Mouse (Mus musculus) lung, embryonic 14.5 days (tissue): ENCODE data around the gene Hba-x. TPM values are rescaled to one million over a fixed set of nuclear protein-coding genes. Genes with fewer than 3 reads are reported as not detected.

ENCODE experiments used
- ATAC-seq: fragments of 200-750 bp; cut with Nextera tagmentation; 2 replicates; pipeline ENCODE4 v1.8.0; 2017; ENCODE audit warnings: mild to moderate bottlenecking, moderate TSS enrichment, moderate library complexity; ENCODE audit not compliant: insufficient read depth
- DNase-seq: peaks from one replicate; pipeline ENCODE4 v3.0.0-alpha.2; 2015
- H3K27ac ChIP-seq: fragments of 300-500 bp; sonication (generic); 2 replicates; pipeline ENCODE4 v1.5.1; 2014; ENCODE audit warnings: low read depth, mild to moderate bottlenecking, moderate library complexity
- H3K27me3 ChIP-seq: fragments of 300-500 bp; sonication (generic); 2 replicates; pipeline ENCODE4 v1.6.1; 2014; ENCODE audit warnings: low read length, control low read depth; ENCODE audit not compliant: insufficient read depth
- H3K36me3 ChIP-seq: fragments of 300-500 bp; sonication (generic); 2 replicates; pipeline ENCODE4 v1.6.1; 2014; ENCODE audit warnings: control low read depth; ENCODE audit not compliant: insufficient read depth
- H3K4me1 ChIP-seq: fragments of 300-500 bp; sonication (generic); 2 replicates; pipeline ENCODE4 v1.6.1; 2014; ENCODE audit warnings: antibody characterized with exemption, control low read depth; ENCODE audit not compliant: insufficient read depth
- H3K4me2 ChIP-seq: fragments of 300-500 bp; sonication (generic); 2 replicates; pipeline ENCODE4 v1.6.1; 2014; ENCODE audit warnings: mild to moderate bottlenecking
- H3K4me3 ChIP-seq: fragments of 300-500 bp; sonication (generic); 2 replicates; pipeline ENCODE4 v1.5.1; 2014; ENCODE audit warnings: low read depth, low read length
- H3K9ac ChIP-seq: fragments of 300-500 bp; sonication (generic); 2 replicates; pipeline ENCODE4 v1.6.1; 2014
- H3K9me3 ChIP-seq: fragments of 300-500 bp; sonication (generic); 2 replicates; pipeline ENCODE4 v1.6.1; 2016; ENCODE audit warnings: low read depth, low read length, control low read depth
- CTCF ChIP-seq: IDR thresholded peaks from 2 replicates; pipeline ENCODE4 v1.5.1; 2016; ENCODE audit warnings: antibody characterized with exemption, low read depth
- WGBS: fragments of 180-500 bp; shearing (Covaris S2); extraction: QIAGEN DNeasy Blood & Tissue Kit; methylation state at CpG from one replicate; pipeline ENCODE4 v1.1.7; 2014; 5-methylcytosine and 5-hydroxymethylcytosine counted together
- polyA plus RNA-seq: library from polyadenylated mRNA; unstranded; fragments of >200 nt; fragmentation: Nextera tagmentation; extraction: Ambion mirVana; gene quantifications from 2 replicates; pipeline ENCODE4 v1.2.1, GENCODE M21; 2014

Gene Hba-x
- polyA plus RNA-seq, 1 experiment from 2014 or later = 266 TPM

DNA sequence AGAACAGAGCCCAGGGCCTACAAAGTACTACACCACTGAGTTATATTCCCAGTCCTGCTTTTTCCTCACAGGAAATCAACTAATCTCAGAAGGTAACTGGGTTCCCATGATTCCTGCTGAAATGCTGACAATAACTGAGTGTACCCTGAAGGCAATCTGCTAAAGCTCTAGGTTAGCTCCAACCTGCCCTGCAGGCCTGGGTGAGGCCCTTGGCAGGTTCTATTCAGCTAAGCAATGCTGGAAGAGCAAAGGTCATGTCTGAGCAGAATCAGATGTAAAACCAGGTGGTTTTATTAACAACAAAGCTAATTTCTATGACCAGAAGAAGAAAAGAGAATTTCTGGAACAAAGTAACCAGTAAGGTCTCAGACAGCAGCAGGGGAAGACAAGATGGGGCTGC, 34.8 kb upstream of the Hba-x start:
- no peak overlapping the region for H3K4me3 ChIP-seq
- no peaks in the 10 kb centered on the region for H3K4me1 ChIP-seq
- H3K4me2 ChIP-seq = no peak overlapping the region
- no peak overlapping the region for H3K27ac ChIP-seq
- no peaks in the 10 kb centered on the region for H3K9me3 ChIP-seq
- H3K27me3 ChIP-seq = no peaks in the 10 kb centered on the region
- no peak overlapping the region for H3K9ac ChIP-seq
- DNase-seq = no peak
- ATAC-seq = no peak
- peaks cover 72% of the 10 kb centered on the region for H3K36me3 ChIP-seq
- no peak for TF ChIP-seq CTCF

DNA sequence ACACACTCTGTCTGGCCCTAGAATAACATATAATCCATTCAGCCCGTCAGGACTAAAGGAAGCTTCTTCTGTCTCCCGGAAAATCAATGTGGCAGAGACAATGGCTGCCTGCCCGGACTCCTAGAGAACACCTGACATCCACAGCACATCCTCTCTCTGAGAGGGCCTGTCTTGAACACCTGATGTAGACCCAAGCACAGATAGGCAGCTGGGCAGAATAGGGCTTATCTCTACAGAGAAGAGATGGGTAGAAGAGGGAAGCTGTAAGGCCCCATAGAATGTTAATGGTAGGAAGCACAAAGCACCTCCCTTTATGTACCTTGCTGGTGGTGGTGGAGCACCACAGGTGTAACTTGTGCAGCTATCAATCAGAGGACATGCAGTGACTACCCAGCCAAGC, 34.0 kb upstream of the Hba-x start:
- H3K4me2 ChIP-seq = no peak overlapping the region
- ATAC-seq (no peak), DNase-seq (no peak)
- H3K27ac ChIP-seq = no peak overlapping the region
- H3K36me3 ChIP-seq = peaks cover 72% of the 10 kb centered on the region
- 79% methylated on average over 3 of the region's 3 CpGs for WGBS
- no peaks in the 10 kb centered on the region for H3K27me3 ChIP-seq
- no peaks in the 10 kb centered on the region for H3K4me1 ChIP-seq
- H3K4me3 ChIP-seq = no peak overlapping the region
- H3K9ac ChIP-seq = no peak overlapping the region
- TF ChIP-seq CTCF = no peak
- H3K9me3 ChIP-seq = no peaks in the 10 kb centered on the region

DNA sequence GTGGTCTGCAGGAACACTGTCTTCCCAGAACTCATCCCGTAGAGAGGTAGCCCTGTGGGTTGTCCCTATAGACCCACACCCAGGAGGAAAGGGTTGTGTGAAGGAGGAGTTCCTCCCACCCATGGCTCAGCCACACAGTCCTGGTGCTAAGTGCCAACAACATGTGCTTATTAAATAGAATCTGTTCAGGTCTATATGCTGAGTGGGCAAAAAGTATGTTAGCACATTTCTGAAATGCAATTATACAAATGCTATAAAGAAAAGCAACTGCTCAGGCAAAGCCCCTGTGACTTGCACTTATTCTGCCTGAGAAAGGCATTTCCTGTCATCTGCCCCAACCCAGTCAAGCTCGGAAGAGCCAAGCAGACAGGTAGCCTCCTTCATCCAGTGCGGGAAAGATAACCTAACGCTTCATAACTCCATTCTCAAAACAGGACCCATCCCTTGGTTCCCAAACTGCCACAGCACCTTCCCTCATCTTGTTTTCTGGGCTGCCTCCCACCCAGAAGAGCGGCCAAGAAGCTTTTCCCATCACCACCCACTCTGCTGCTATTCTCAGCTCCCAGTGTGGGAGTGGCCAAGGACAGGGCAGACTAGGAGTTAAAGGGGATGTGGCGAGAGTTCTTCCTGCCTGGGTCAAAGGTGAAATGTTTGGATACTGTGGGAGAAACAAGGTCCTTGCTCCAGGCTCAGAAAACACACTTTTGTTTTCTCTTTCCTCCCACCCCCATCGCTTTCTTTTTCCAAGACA, 32.8 kb upstream of the Hba-x start:
- peaks cover 78% of the 10 kb centered on the region for H3K36me3 ChIP-seq
- no peak overlapping the region for H3K4me3 ChIP-seq
- H3K9ac ChIP-seq = no peak overlapping the region
- TF ChIP-seq CTCF = no peak
- H3K27me3 ChIP-seq = no peaks in the 10 kb centered on the region
- DNase-seq (peak; percentile 24), ATAC-seq (no peak)
- no peaks in the 10 kb centered on the region for H3K9me3 ChIP-seq
- WGBS = 68% methylated on average over 7 of the region's 7 CpGs
- no peak overlapping the region for H3K4me2 ChIP-seq
- peak overlapping the region; percentile 50 for H3K27ac ChIP-seq
- H3K4me1 ChIP-seq = no peaks in the 10 kb centered on the region

DNA sequence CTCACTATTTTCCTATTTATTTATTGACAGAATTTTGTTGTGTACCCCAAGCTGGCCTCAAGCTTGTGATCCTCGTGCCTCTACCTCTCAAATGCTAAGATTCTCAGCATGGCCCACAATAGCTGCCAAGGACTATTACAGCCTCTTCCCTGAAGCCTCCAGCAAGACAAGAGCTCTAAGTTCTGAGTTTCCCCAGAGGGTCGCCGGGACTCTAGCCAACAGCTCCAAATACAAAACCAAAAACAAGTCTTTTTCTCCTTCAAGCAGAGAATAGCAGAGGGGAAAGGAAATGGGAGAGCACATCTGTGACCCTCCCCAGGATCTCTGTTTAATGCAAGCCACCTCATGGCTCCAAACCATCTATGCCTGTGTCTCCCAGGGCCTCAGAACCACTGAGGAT, 32.1 kb upstream of the Hba-x start:
- no peak for TF ChIP-seq CTCF
- 83% methylated on average over 3 of the region's 3 CpGs for WGBS
- H3K4me3 ChIP-seq = no peak overlapping the region
- no peak overlapping the region for H3K9ac ChIP-seq
- no peaks in the 10 kb centered on the region for H3K4me1 ChIP-seq
- peak overlapping the region; percentile 51; the same call in 1 of the 2 replicates for H3K27ac ChIP-seq
- H3K9me3 ChIP-seq = no peaks in the 10 kb centered on the region
- H3K4me2 ChIP-seq = no peak overlapping the region
- ATAC-seq (no peak), DNase-seq (no peak)
- H3K36me3 ChIP-seq = peaks cover 77% of the 10 kb centered on the region
- H3K27me3 ChIP-seq = no peaks in the 10 kb centered on the region

DNA sequence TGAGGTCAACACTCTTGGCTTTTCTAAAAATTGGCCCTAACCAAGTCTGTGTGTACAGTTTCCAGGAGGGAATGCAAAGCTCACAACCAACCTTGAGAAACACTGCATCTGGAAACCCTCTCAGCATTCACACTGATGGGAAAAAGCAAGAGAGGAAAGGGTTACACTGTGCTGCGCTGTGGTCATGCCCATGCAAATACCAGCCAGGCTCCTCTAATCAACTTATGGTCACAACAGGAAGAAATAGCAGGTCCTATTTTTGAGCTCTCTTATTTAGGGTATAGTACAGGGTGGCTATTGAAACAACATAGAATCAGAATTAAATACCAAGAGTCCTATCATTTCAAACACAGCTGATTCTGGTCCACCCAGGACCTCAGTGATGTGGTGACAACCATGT, 31.6 kb upstream of the Hba-x start:
- TF ChIP-seq CTCF = no peak
- H3K4me1 ChIP-seq = no peaks in the 10 kb centered on the region
- no peak overlapping the region for H3K4me3 ChIP-seq
- no peaks in the 10 kb centered on the region for H3K27me3 ChIP-seq
- peaks cover 77% of the 10 kb centered on the region for H3K36me3 ChIP-seq
- H3K27ac ChIP-seq = peak overlapping the region; percentile 51
- H3K9ac ChIP-seq = no peak overlapping the region
- WGBS = 97% methylated on average over 1 of the region's 1 CpGs
- H3K9me3 ChIP-seq = no peaks in the 10 kb centered on the region
- no peak for DNase-seq
- no peak overlapping the region for H3K4me2 ChIP-seq
- ATAC-seq = no peak

DNA sequence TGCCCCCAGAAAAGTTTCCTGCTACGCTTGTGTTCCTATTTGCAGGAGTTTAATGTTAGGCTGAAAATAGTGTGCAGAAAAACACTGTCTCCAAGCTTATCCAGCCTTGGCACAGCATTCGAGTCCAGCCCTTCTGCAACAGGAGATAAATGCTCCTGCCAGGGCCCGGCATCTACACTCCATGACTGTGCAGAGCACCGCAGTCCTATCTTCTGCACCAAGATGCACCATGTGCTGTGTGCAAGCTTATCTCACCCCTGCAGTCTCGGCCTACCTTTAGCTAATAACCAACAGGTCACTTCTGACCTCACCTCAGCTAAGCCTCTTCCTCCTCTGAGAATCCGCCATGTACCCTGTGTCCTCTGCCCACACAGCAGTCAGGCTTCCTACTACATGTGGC, 30.6 kb upstream of the Hba-x start:
- TF ChIP-seq CTCF = no peak
- WGBS = 89% methylated on average over 6 of the region's 6 CpGs
- ATAC-seq = peak; percentile 67; the same call in 1 of the 2 replicates
- Histone ChIP-seq H3K4me3 (no peak overlapping the region), H3K36me3 (peaks cover 76% of the 10 kb centered on the region), H3K27me3 (no peaks in the 10 kb centered on the region), H3K9me3 (no peaks in the 10 kb centered on the region), H3K27ac (peak overlapping the region; percentile 51; the same call in 1 of the 2 replicates), H3K9ac (no peak overlapping the region), H3K4me2 (no peak overlapping the region), H3K4me1 (no peaks in the 10 kb centered on the region)
- DNase-seq = no peak

DNA sequence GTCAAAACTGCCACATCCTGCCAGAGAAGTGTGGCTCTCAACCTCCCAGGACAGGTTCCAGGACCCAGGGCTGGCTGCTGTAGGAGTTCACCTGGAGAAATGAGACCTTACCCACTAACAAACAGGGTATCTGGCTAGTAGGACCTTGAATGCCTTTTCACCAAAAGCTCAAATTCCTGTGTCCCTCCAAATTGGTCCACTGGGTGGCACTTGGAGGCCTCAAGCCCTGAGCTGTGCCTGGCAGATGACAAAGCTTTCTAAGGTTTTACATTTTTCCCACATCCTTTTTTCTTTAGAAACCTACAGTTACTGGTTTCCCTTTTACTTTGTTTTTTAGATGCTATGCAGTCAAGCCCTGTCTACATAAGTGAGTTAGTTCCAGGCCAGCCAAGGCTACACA, 29.1 kb upstream of the Hba-x start:
- Histone ChIP-seq H3K9ac (no peak overlapping the region; the same call in 1 of the 2 replicates), H3K4me3 (no peak overlapping the region), H3K27me3 (no peaks in the 10 kb centered on the region), H3K36me3 (peaks cover 71% of the 10 kb centered on the region), H3K4me2 (no peak overlapping the region), H3K27ac (0 out of 2 replicates have a peak overlapping the region, but pooled peaks have one; percentile 20), H3K4me1 (no peaks in the 10 kb centered on the region), H3K9me3 (no peaks in the 10 kb centered on the region)
- no peak for ATAC-seq
- no peak for DNase-seq
- peak; percentile 21; the same call in 1 of the 2 replicates for TF ChIP-seq CTCF

DNA sequence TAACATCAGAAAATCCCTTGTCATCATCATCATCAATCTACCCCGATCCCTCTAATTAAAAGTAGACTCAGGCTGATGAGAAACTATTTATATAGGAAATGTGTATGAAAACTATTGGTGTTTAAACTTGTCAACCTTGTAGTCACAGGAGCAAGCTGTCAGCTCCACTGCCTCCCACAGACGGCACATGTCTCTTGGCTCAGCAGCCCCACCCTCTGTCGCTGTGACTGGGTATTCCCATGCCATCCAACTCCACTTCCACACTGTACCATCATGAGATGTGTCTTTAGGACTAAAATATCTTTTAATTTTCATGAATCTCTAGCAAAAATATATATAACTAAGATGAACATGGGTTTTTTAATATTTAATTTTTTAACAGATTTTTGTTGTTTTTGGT, 27.9 kb upstream of the Hba-x start:
- no peaks in the 10 kb centered on the region for H3K4me1 ChIP-seq
- peaks cover 76% of the 10 kb centered on the region for H3K36me3 ChIP-seq
- H3K27ac ChIP-seq = no peak overlapping the region
- H3K4me3 ChIP-seq = no peak overlapping the region
- H3K4me2 ChIP-seq = no peak overlapping the region
- no peak for ATAC-seq
- H3K9ac ChIP-seq = no peak overlapping the region
- H3K27me3 ChIP-seq = no peaks in the 10 kb centered on the region
- WGBS = 75% methylated on average over 3 of the region's 3 CpGs
- TF ChIP-seq CTCF = no peak
- no peak for DNase-seq
- H3K9me3 ChIP-seq = no peaks in the 10 kb centered on the region
